Mouse (Mus musculus) liver, embryonic 12.5 days (tissue): ENCODE measurements around the gene Spdye4c. TPM values are rescaled to one million over a fixed set of nuclear protein-coding genes. Genes with fewer than 3 reads are reported as not detected.
A peak's percentile ranks its signal among the peaks of the same experiment; 100 is the strongest.

ENCODE experiments used
- ATAC-seq: fragments of 200-750 bp; cut with Nextera tagmentation; 2 replicates; pipeline ENCODE4 v1.8.0; 2017; ENCODE audit warnings: moderate number of reproducible peaks, mild to moderate bottlenecking, moderate library complexity
- H3K27ac ChIP-seq: fragments of 300-500 bp; sonication (generic); 2 replicates; pipeline ENCODE4 v1.5.1; 2016; ENCODE audit warnings: mild to moderate bottlenecking
- H3K27me3 ChIP-seq: fragments of 300-500 bp; sonication (generic); replicated peaks from 2 replicates; pipeline ENCODE4 v1.6.1; 2016; ENCODE audit warnings: mild to moderate bottlenecking, moderate library complexity
- H3K36me3 ChIP-seq: fragments of 300-500 bp; sonication (generic); 2 replicates; pipeline ENCODE4 v1.6.1; 2016; ENCODE audit warnings: mild to moderate bottlenecking, moderate library complexity
- H3K4me1 ChIP-seq: fragments of 300-500 bp; sonication (generic); 2 replicates; pipeline ENCODE4 v1.6.1; 2016
- H3K4me2 ChIP-seq: fragments of 300-500 bp; sonication (generic); 2 replicates; pipeline ENCODE4 v1.6.1; 2016; ENCODE audit warnings: mild to moderate bottlenecking, moderate library complexity
- H3K4me3 ChIP-seq: fragments of 300-500 bp; sonication (generic); 2 replicates; pipeline ENCODE4 v1.5.1; 2016; ENCODE audit warnings: mild to moderate bottlenecking, moderate library complexity
- H3K9ac ChIP-seq: fragments of 300-500 bp; sonication (generic); 2 replicates; pipeline ENCODE4 v1.6.1; 2016; ENCODE audit warnings: mild to moderate bottlenecking, moderate library complexity
- H3K9me3 ChIP-seq: fragments of 300-500 bp; sonication (generic); replicated peaks from 2 replicates; pipeline ENCODE4 v1.6.1; 2016; ENCODE audit warnings: mild to moderate bottlenecking, moderate library complexity
- WGBS: fragments of 180-500 bp; shearing (Covaris S2); methylation state at CpG from one replicate; pipeline ENCODE4 v1.1.7; 2016; ENCODE audit not compliant: insufficient replicate concordance; 5-methylcytosine and 5-hydroxymethylcytosine counted together
- polyA plus RNA-seq: library from polyadenylated mRNA; unstranded; fragments of >200 nt; fragmentation: Nextera tagmentation; extraction: Ambion mirVana; gene quantifications from 2 replicates; pipeline ENCODE4 v1.2.1, GENCODE M21; 2016

Spdye4c gene
- polyA plus RNA-seq, 1 experiment from 2014 or later, result not detected

GRCm38 (mm10) chr2:128564195-128564594, 26.8 kb upstream of the Spdye4c start:
- Histone ChIP-seq H3K9ac (no peak overlapping the region), H3K27me3 (no peaks in the 10 kb centered on the region), H3K4me1 (0 out of 2 replicates have a peak, but pooled peaks cover 5% of the 10 kb centered on the region), H3K4me3 (no peak overlapping the region), H3K27ac (no peak overlapping the region), H3K4me2 (no peak overlapping the region), H3K9me3 (no peaks in the 10 kb centered on the region), H3K36me3 (no peaks in the 10 kb centered on the region)
- 70% methylated on average over 3 of the region's 3 CpGs for WGBS
- ATAC-seq, result no peak

GRCm38 (mm10) chr2:128565904-128566303, 25.1 kb upstream of the Spdye4c start:
- 70% methylated on average over 8 of the region's 8 CpGs for WGBS
- Histone ChIP-seq H3K9ac (no peak overlapping the region), H3K27me3 (no peaks in the 10 kb centered on the region), H3K4me3 (no peak overlapping the region), H3K27ac (no peak overlapping the region; the same call in 1 of the 2 replicates), H3K9me3 (no peaks in the 10 kb centered on the region), H3K36me3 (no peaks in the 10 kb centered on the region), H3K4me2 (no peak overlapping the region), H3K4me1 (0 out of 2 replicates have a peak, but pooled peaks cover 5% of the 10 kb centered on the region)
- no peak for ATAC-seq

- 55% methylated on average over 10 of the region's 10 CpGs for WGBS
- Histone ChIP-seq H3K9me3 (no peaks in the 10 kb centered on the region), H3K4me2 (no peak overlapping the region), H3K27ac (no peak overlapping the region; the same call in 1 of the 2 replicates), H3K4me1 (0 out of 2 replicates have a peak, but pooled peaks cover 5% of the 10 kb centered on the region), H3K36me3 (no peaks in the 10 kb centered on the region), H3K4me3 (no peak overlapping the region), H3K27me3 (no peaks in the 10 kb centered on the region), H3K9ac (no peak overlapping the region)
- ATAC-seq, result peak; percentile 18; the same call in 1 of the 2 replicates
Measured at GRCm38 (mm10) chr2:128566304-128567147, 24.5 kb upstream of the Spdye4c start.

- H3K36me3 ChIP-seq, result no peaks in the 10 kb centered on the region
- WGBS, result 58% methylated on average over 6 of the region's 6 CpGs
- H3K27ac ChIP-seq, result no peak overlapping the region
- H3K9ac ChIP-seq, result no peak overlapping the region
- no peaks in the 10 kb centered on the region for H3K27me3 ChIP-seq
- peak; percentile 49; the same call in 1 of the 2 replicates for ATAC-seq
- H3K4me1 ChIP-seq, result 0 out of 2 replicates have a peak, but pooled peaks cover 5% of the 10 kb centered on the region
- no peak overlapping the region for H3K4me2 ChIP-seq
- H3K4me3 ChIP-seq, result no peak overlapping the region
- no peaks in the 10 kb centered on the region for H3K9me3 ChIP-seq
Measured at GRCm38 (mm10) chr2:128568018-128568417, 23.0 kb upstream of the Spdye4c start.

- no peak for ATAC-seq
- no peak overlapping the region for H3K9ac ChIP-seq
- no peak overlapping the region for H3K4me3 ChIP-seq
- 0 out of 2 replicates have a peak, but pooled peaks cover 5% of the 10 kb centered on the region for H3K4me1 ChIP-seq
- WGBS, result 32% methylated on average over 4 of the region's 4 CpGs
- H3K27me3 ChIP-seq, result no peaks in the 10 kb centered on the region
- no peak overlapping the region for H3K27ac ChIP-seq
- H3K4me2 ChIP-seq, result no peak overlapping the region
- no peaks in the 10 kb centered on the region for H3K9me3 ChIP-seq
- no peaks in the 10 kb centered on the region for H3K36me3 ChIP-seq
Measured at GRCm38 (mm10) chr2:128568490-128568889, 22.5 kb upstream of the Spdye4c start.

- WGBS, result 66% methylated on average over 4 of the region's 4 CpGs
- no peak for ATAC-seq
Measured at GRCm38 (mm10) chr2:128571001-128571400, 20.0 kb upstream of the Spdye4c start.

GRCm38 (mm10) chr2:128572726-128573624, 18.0 kb upstream of the Spdye4c start:
- H3K4me3 ChIP-seq, result no peak overlapping the region
- WGBS, result 43% methylated on average over 16 of the region's 16 CpGs
- no peaks in the 10 kb centered on the region for H3K4me1 ChIP-seq
- H3K9me3 ChIP-seq, result no peaks in the 10 kb centered on the region
- H3K9ac ChIP-seq, result no peak overlapping the region
- no peak for ATAC-seq
- H3K4me2 ChIP-seq, result no peak overlapping the region
- peaks cover 8% of the 10 kb centered on the region; the same call in 1 of the 2 replicates for H3K27me3 ChIP-seq
- no peaks in the 10 kb centered on the region for H3K36me3 ChIP-seq
- no peak overlapping the region for H3K27ac ChIP-seq

More at GRCm38 (mm10) chr2:128571001-128571400, 20.0 kb upstream of the Spdye4c start:
- no peak overlapping the region for H3K4me2 ChIP-seq
- H3K9me3 ChIP-seq, result no peaks in the 10 kb centered on the region
- no peak overlapping the region for H3K27ac ChIP-seq
- H3K27me3 ChIP-seq, result peaks cover 8% of the 10 kb centered on the region; the same call in 1 of the 2 replicates
- no peak overlapping the region for H3K4me3 ChIP-seq
- no peak overlapping the region for H3K9ac ChIP-seq
- 0 out of 2 replicates have a peak, but pooled peaks cover 2% of the 10 kb centered on the region for H3K4me1 ChIP-seq
- H3K36me3 ChIP-seq, result no peaks in the 10 kb centered on the region

DNA sequence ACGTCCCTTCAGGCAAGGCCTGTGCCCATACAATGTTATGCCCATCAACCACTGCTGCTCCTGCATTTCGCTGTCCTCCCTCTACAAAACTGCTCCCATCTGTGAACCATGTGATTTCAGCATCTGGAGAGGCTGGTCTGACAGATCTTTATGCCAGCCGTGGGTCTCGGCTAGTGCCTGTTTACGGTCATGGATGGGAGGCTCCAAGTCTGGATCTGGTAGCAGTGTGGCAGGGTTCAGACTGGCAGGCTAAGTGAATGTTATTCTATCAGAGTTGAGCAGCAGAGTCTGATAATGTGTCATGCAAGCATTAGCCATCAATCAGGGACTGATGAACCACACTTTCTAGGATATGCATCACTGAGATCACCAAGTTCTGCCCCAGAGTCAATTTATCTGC, 8.1 kb upstream of the Spdye4c start:
- H3K4me1 ChIP-seq, result no peaks in the 10 kb centered on the region
- H3K4me3 ChIP-seq, result no peak overlapping the region
- H3K27me3 ChIP-seq, result no peaks in the 10 kb centered on the region
- H3K4me2 ChIP-seq, result no peak overlapping the region
- 74% methylated on average over 5 of the region's 5 CpGs for WGBS
- H3K9me3 ChIP-seq, result no peaks in the 10 kb centered on the region
- no peak overlapping the region for H3K27ac ChIP-seq
- H3K36me3 ChIP-seq, result no peaks in the 10 kb centered on the region
- no peak for ATAC-seq
- H3K9ac ChIP-seq, result no peak overlapping the region

GRCm38 (mm10) chr2:128592301-128592700, 1.3 kb downstream of the Spdye4c start:
- H3K4me2 ChIP-seq, result no peak overlapping the region
- 74% methylated on average over 7 of the region's 7 CpGs for WGBS

GRCm38 (mm10) chr2:128601534-128601933, 10.5 kb downstream of the Spdye4c start:
- Histone ChIP-seq H3K9me3 (no peaks in the 10 kb centered on the region), H3K9ac (no peak overlapping the region), H3K4me1 (no peaks in the 10 kb centered on the region), H3K4me2 (no peak overlapping the region), H3K36me3 (no peaks in the 10 kb centered on the region), H3K4me3 (no peak overlapping the region), H3K27ac (no peak overlapping the region), H3K27me3 (no peaks in the 10 kb centered on the region)
- no peak for ATAC-seq
- WGBS, result 11% methylated on average over 2 of the region's 2 CpGs

More at GRCm38 (mm10) chr2:128592301-128592700, 1.3 kb downstream of the Spdye4c start:
- no peaks in the 10 kb centered on the region for H3K4me1 ChIP-seq
- H3K4me3 ChIP-seq, result no peak overlapping the region
- H3K9me3 ChIP-seq, result no peaks in the 10 kb centered on the region
- H3K36me3 ChIP-seq, result no peaks in the 10 kb centered on the region
- H3K27me3 ChIP-seq, result no peaks in the 10 kb centered on the region
- H3K27ac ChIP-seq, result no peak overlapping the region
- no peak for ATAC-seq
- H3K9ac ChIP-seq, result no peak overlapping the region

DNA sequence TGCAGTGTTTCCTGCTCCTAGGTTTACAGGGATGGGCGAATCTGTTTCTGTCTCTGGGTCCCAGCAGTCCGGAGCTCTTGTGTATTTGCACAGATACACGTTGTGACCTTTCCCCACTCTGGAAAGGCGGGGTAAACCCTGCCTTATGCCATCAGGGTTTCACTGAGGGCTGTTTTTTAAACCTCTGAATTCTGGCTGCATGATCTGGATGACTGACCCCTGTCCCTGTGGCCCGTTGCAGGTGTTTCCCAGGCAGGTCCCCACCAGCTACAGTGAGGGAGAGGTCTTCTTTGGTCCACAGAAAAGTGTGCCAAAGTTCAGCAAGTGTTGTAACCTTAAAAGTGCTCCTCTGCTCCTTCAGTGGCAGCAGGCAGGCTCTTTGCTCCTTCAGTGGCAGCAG, 18.3 kb downstream of the Spdye4c start:
- Histone ChIP-seq H3K27ac (no peak overlapping the region), H3K27me3 (no peaks in the 10 kb centered on the region), H3K4me1 (peaks cover 5% of the 10 kb centered on the region; the same call in 1 of the 2 replicates), H3K36me3 (peaks cover 46% of the 10 kb centered on the region), H3K4me3 (no peak overlapping the region), H3K9ac (no peak overlapping the region), H3K9me3 (no peaks in the 10 kb centered on the region), H3K4me2 (no peak overlapping the region)
- peak; percentile 38; the same call in 1 of the 2 replicates for ATAC-seq
- WGBS, result 74% methylated on average over 5 of the region's 5 CpGs
